Mouse (Mus musculus): Measurements from ENCODE around the gene Chac1. TPM values are rescaled to one million over a fixed set of nuclear protein-coding genes. Genes with fewer than 3 reads are reported as not detected.

The Chac1 gene
- total RNA-seq (2021): 10 to 100 TPM; 40.1 to 82.4 TPM
- long read RNA-seq, experiment 1, transcript Chac1-201 (3 exons, 1,637 nt): major isoform, 23 of 30 reads
- long read RNA-seq, experiment 1, partial matches to known transcripts: 5 of 30 reads
- long read RNA-seq, experiment 1, other reads (novel, unspliced or antisense): 2 of 30 reads
- long read RNA-seq, experiment 2, transcript Chac1-201 (3 exons, 1,637 nt): major isoform, 50 of 65 reads
- long read RNA-seq, experiment 2, partial matches to known transcripts: 12 of 65 reads
- long read RNA-seq, experiment 2, other reads (novel, unspliced or antisense): 3 of 65 reads

DNA sequence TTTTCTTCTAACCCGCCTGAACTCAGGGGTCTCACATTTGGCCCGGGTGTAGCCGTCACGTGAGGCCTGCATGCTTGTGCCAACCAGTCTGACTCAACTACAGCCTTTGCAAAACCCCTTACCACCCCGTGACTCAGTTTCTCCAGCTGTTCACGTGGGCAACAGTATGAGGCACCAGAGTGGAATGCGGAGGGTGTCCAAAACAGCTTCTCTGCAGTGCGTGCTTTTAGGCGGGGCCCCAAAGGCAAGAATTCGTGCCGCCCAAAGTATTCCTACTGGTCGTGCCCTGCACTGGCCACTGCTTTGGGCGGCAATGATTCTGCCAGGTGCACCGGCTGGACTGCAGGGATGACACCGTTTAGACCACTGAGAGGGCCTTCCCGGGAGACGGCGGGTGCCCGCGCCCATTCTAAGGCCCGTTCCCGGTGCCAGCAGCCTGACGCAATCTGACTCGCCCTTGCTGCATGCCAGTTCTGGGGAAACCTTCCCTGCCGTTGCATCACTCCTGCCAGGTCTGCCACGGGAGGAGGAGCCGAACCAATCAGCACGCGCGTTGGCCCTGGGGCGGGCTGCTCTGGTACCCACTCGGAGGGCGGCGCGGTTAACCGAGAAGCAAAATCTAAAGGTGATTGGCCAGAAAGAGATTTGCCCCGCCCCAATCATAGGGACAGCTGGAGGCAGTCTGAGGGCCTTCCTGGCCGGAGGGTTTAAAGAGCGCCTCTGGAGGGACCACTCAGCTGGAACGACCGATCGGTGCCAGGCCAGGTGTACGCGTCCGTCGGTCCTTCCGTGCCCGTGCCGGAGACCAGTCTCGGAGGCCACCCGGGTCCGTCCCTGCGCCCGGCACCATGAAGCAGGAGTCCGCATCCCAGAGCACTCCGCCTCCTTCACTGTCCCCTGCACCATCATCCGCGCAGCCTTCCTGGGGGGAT, at the start of gene Chac1:
Gene Chac1, plus strand, starts transcription at position 675 of the 932 bp plus-strand sequence.
- intact Hi-C loops (cut with DNase I): no loop called here
- DNase-seq: peak; percentile 79 to 88

DNA sequence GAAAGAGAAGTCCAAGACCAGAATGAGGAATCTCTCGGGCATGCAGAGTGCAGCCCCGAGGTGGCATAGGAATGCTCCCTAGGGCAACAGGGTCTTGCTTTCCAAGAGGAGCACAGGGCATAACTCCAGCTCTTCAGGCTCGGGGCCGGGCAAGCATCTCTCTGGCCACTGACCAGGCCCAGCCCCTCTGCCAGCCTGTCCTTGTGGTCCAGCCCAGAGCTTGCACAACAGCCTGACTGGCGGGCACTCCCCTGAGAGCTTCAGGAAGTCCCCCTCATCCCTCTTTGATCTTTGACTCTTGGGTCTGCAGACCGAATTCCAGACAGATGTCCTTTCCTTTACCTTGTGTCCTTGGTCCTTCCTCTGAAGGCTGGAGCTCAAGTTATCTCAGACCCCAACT, 48.2 kb upstream of the Chac1 start:
- intact Hi-C loops (cut with DNase I): no loop called here
- no peak for DNase-seq

- DNase-seq: no peak
- intact Hi-C loops (cut with DNase I): no loop called here
Measured at GRCm38 (mm10) chr2:119304391-119304790, 46.6 kb upstream of the Chac1 start.

GRCm38 (mm10) chr2:119304798-119305208, 46.2 kb upstream of the Chac1 start:
- DNase-seq: no peak
- intact Hi-C loops (cut with DNase I): no loop called here

DNA sequence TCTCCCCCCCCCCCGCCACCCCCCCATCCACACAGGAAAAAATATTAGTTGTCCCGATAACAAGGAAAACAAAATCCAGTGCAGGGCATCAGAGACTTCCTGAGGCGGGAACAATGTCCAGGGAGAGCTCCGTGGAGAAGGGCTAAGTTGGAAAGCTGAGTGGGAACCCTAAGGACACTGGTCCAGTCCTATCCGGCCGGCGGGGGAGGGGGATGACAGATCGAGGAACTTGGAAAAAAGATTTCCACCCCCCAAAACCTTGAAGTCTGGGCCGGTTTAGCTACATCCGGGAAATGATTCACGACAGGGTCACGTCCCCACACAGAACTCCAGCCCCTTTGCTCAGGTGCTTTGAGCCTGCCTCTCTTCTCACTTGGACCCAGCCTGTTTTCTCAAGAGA, 39.5 kb upstream of the Chac1 start:
- intact Hi-C loops (cut with DNase I): no loop called here
- no peak for DNase-seq

GRCm38 (mm10) chr2:119312380-119312958, 38.6 kb upstream of the Chac1 start:
- no peak for DNase-seq
- intact Hi-C loops (cut with DNase I): no loop called here

DNA sequence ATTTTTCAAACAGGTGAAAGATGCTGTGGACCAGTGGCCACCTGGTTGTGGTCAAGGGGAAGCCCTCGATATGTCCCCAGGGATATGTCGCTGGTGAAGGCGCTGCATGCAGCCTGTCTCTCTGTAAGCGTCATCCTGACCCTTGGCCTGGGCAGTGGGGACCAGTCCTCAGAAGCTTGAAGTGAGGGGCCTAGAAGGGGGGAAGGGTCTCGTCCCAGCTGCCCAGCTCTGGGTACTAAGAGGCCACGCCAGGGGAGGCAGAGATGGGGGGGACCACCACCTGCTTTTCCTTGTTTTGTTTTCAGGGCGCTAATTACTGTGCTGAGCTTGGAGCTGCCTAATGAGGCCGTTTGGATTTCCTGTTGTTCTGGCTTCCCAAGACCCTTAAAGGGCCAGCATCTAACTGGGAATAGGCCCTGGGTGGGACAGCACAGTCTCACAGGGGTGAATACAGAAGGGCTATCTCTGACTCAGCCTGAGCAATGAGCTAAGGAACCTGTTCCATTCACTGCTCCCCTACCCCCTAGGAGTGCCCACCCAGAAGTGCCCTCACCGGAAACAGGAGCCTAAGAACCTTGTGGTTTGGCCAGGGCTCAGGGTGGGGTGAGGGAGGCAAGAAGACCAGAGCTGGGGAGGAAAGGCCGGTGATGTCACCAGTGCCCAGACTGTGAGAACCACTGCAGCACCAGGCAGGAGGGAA, 37.1 kb upstream of the Chac1 start:
- intact Hi-C loops (cut with DNase I): no loop called here
- DNase-seq: no peak

DNA sequence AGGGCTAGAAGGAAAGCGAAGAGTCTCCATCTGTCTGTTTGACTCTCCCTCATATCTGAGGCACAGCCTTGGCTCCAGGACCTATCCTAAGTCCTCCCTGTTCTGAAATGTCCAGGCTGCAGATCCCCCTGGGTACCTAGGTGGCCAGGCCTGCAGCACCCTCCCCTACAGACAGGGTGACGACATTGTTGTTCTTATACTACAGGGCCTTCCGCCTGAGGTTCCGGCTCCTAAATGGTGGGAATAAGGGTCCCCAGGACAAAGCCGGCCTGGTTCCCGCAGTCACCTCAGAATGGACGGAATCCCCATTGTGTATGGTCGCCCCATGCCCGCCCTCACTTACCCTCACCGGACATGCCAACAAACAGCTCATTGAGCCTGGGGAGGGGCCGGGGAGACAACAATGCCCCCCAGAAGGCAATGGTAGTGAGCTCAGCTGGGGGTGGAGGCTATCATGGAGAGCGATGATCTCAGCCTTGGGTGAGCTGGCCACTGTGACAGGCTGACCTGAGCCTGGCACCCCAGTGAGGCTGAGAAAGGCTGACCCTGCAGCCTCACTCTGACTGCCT, 36.2 kb upstream of the Chac1 start:
- intact Hi-C loops (cut with DNase I): no loop called here
- DNase-seq: no peak

GRCm38 (mm10) chr2:119318043-119318710, 32.9 kb upstream of the Chac1 start:
- intact Hi-C loops (cut with DNase I): no loop called here
- no peak for DNase-seq

- intact Hi-C loops (cut with DNase I): no loop called here
- DNase-seq: no peak
Measured at GRCm38 (mm10) chr2:119320571-119320970, 30.5 kb upstream of the Chac1 start.

DNA sequence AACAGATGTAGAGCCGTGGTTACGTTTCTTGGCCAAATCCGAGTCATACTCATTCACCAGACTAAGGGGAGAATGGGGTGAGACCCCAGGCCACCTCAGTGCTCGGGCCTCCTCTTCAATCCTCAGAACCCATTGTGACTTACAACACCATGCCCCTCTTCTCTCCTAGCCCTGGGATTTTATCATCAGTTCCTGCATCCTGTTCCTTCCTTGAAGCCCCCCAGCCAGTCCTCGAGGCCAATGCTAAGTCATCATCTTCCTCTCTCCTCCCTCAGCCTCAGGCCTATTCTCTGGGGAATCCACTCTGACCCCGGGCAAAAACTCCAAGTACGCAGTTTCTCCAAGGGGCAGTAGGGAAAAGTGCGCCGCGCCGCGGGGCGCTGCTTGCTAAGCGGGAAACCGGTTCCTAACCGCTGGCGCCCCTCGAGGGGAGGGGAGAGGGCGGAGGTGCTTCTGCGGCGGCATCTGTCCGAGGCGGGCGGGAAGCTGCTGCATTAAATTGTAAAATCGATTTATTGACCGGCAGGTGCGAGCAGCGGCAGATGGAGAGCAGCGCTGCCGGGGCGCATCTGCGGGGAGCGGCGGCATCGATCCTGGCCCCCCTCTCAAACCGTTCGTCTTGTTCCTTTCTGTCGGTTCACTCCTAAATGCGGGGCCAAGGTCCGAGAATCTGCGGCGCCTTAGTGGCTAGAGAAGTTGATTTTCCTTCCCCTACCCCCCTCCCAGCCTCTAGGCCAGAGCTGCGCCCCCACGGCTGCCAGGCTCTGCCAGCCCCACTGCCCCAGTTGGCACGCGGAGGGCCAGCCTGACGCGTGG, 29.1 kb upstream of the Chac1 start:
- intact Hi-C loops (cut with DNase I): no loop called here
- DNase-seq: no peak

- intact Hi-C loops (cut with DNase I): no loop called here
- no peak for DNase-seq
Measured at GRCm38 (mm10) chr2:119322587-119323300, 28.3 kb upstream of the Chac1 start.

- DNase-seq: no peak
- intact Hi-C loops (cut with DNase I): no loop called here
Measured at GRCm38 (mm10) chr2:119323866-119324575, 27.0 kb upstream of the Chac1 start.

- intact Hi-C loops (cut with DNase I): no loop called here
- no peak for DNase-seq
Measured at GRCm38 (mm10) chr2:119324576-119325318, 26.3 kb upstream of the Chac1 start.

DNA sequence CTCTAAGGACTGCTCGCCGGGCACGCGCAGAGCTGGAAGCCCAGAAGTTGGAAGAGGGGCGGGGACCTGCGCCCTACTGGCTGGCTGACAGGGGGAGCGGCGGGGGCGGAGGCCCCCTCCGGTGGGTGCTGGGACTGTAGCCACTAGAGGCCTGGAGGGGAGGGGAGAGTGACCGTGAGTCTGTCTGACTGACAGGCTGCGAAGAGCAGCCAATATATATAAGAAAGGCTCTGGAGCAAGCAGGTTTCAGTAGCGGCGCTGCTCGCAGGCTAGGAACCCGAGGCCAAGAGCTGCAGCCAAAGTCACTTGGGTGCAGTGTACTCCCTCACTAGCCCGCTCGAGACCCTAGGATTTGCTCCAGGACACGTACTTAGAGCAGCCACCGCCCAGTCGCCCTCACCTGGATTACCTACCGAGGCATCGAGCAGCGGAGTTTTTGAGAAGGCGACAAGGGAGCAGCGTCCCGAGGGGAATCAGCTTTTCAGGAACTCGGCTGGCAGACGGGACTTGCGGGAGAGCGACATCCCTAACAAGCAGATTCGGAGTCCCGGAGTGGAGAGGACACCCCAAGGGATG, 25.4 kb upstream of the Chac1 start, which contains the start of gene Dll4:
Gene Dll4, plus strand, starts transcription at position 217 of the 576 bp plus-strand sequence.
- intact Hi-C loops (cut with DNase I): no loop called here
- no peak for DNase-seq

All from gastrocnemius, postnatal 36 days (tissue).